Mouse (Mus musculus): ENCODE results near the gene Dpm3. TPM values are rescaled to one million over a fixed set of nuclear protein-coding genes. Genes with fewer than 3 reads are reported as not detected.
"Not testable (repeated sequence)": the region's sequence is repeated elsewhere in the genome, so short reads cannot be mapped to it uniquely, and the experiment has no call there.

Dpm3 gene
- 125 and 130 TPM in 2 replicates for polyA plus RNA-seq (2012; ENCODE audit: insufficient read depth, insufficient read length, missing spikeins)

DNA sequence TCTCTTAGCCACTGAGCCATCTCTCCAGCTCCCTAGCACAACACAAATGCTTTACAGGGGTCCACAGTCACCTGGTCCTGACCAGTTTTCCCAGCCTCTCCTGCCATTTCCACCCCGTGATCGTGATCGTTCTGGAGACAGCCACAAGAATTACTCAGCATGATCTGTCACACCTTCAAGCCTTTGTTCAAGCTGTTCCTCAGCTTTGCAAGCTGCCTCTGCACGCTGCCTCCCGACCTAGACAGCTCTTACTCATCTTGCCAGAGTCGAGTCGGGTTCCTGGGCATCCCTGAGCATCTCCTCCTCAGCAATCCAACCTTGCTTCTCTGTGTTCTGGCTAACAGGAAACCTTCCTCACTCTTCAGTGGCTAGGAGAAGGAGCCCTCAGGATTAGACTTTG lies at the start of gene Dpm3:
Gene Dpm3, plus strand, starts transcription at position 283 of the 400 bp plus-strand sequence.
- Histone ChIP-seq H3K4me3 (ENCODE audit: insufficient read depth, low read depth, low read length) (no peak within 1 kb of the TSS), H3K4me1 (ENCODE audit: control insufficient read depth, insufficient read depth, insufficient read length, low read length) (0 out of 2 replicates have a peak, but pooled peaks cover 6% of the 10 kb centered on the region), H3K27ac (replicated peaks; ENCODE audit: low read depth, low read length) (no peak within 1 kb of the TSS)

- Histone ChIP-seq H3K27ac (replicated peaks; ENCODE audit: low read depth, low read length) (no peak overlapping the region), H3K4me3 (ENCODE audit: insufficient read depth, low read depth, low read length) (no peak overlapping the region), H3K4me1 (ENCODE audit: control insufficient read depth, insufficient read depth, insufficient read length, low read length) (no peaks in the 10 kb centered on the region)
Measured at GRCm38 (mm10) chr3:89209731-89210130, 49.4 kb upstream of the Dpm3 start.

GRCm38 (mm10) chr3:89210162-89210561 lies 49.0 kb upstream of the Dpm3 start:
- H3K4me1 ChIP-seq (ENCODE audit: control insufficient read depth, insufficient read depth, insufficient read length, low read length) = no peaks in the 10 kb centered on the region
- H3K27ac ChIP-seq (replicated peaks; ENCODE audit: low read depth, low read length) = no peak overlapping the region

DNA sequence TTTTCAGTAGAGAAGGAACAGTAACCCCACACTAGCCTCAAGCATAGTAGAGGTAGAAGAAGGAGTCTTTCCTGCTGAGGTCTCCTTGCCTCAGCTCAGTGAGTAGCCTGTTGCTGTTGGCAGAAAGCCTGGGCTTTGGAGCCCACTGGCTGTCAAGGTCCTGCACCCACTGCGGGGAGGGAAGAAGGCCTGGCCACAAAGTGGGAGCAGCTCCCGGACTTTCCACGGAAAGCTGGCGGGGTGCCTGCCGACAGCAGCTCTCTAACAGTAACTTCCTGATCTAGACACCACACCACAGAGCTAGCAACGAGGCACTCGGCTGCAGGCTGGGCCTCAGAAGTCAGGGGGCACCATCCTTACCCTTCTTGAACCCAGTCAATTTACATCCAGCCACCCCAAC lies 48.4 kb upstream of the Dpm3 start:
- Histone ChIP-seq H3K27ac (replicated peaks; ENCODE audit: low read depth, low read length) (no peak overlapping the region), H3K4me3 (ENCODE audit: insufficient read depth, low read depth, low read length) (no peak overlapping the region), H3K4me1 (ENCODE audit: control insufficient read depth, insufficient read depth, insufficient read length, low read length) (no peaks in the 10 kb centered on the region)

More at GRCm38 (mm10) chr3:89210162-89210561, 49.0 kb upstream of the Dpm3 start:
- no peak overlapping the region for H3K4me3 ChIP-seq (ENCODE audit: insufficient read depth, low read depth, low read length)

DNA sequence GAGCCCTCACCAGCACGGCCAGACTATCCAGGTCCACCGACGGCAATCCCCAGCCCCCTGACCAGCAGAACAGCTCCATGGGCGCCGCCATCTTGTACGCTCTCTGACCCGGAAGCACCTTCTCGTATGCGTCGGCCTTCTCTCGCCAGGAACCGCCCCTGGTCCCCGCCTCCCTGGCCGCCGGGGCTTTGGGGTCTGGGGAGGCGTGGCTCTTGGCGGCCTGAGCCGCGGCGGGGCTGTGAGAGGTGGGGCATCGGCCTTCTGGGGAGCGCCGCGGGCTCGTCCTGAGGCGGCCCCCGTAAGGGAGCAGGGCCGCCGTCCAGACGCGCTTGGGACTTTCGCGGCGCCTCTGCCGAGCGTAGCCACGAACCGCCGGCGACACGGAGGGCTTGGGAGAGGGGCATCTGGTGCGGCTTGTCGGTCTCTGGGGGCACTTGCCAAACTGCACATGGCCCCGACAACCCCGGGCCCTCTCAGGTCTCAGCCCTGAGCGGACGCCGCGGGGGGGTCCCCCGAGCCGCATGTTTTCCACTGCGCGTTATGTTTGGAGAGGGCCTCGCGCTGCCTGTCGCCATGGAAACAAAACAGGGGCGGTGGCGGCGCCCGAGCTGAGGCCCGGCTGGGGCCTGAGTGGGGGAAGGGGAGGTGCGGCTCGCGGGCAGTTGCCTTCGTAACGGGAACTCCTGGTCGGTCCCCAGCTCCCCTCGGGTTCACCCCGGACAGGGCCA lies 45.2 kb upstream of the Dpm3 start:
- Histone ChIP-seq H3K4me3 (ENCODE audit: insufficient read depth, low read depth, low read length) (peak overlapping the region; percentile 84), H3K4me1 (ENCODE audit: control insufficient read depth, insufficient read depth, insufficient read length, low read length) (no peaks in the 10 kb centered on the region), H3K27ac (replicated peaks; ENCODE audit: low read depth, low read length) (peak overlapping the region; percentile 84)

GRCm38 (mm10) chr3:89214681-89215411 lies 44.3 kb upstream of the Dpm3 start, which contains the start of gene Thbs3:
TSS of gene Thbs3 (plus strand) at chr3:89215180.
- Histone ChIP-seq H3K4me3 (ENCODE audit: insufficient read depth, low read depth, low read length) (peak within 1 kb of the TSS; percentile 84), H3K4me1 (ENCODE audit: control insufficient read depth, insufficient read depth, insufficient read length, low read length) (no peaks in the 10 kb centered on the region), H3K27ac (replicated peaks; ENCODE audit: low read depth, low read length) (peak within 1 kb of the TSS; percentile 75)

- peak overlapping the region; percentile 29; the same call in 1 of the 2 replicates for H3K4me3 ChIP-seq (ENCODE audit: insufficient read depth, low read depth, low read length)
- H3K4me1 ChIP-seq (ENCODE audit: control insufficient read depth, insufficient read depth, insufficient read length, low read length) = no peaks in the 10 kb centered on the region
- no peak overlapping the region for H3K27ac ChIP-seq (replicated peaks; ENCODE audit: low read depth, low read length)
Measured at GRCm38 (mm10) chr3:89215853-89216252, 43.3 kb upstream of the Dpm3 start.

GRCm38 (mm10) chr3:89216407-89216806 lies 42.8 kb upstream of the Dpm3 start:
- H3K4me1 ChIP-seq (ENCODE audit: control insufficient read depth, insufficient read depth, insufficient read length, low read length); H3K27ac ChIP-seq (replicated peaks; ENCODE audit: low read depth, low read length); H3K4me3 ChIP-seq (ENCODE audit: insufficient read depth, low read depth, low read length): not testable (repeated sequence)

DNA sequence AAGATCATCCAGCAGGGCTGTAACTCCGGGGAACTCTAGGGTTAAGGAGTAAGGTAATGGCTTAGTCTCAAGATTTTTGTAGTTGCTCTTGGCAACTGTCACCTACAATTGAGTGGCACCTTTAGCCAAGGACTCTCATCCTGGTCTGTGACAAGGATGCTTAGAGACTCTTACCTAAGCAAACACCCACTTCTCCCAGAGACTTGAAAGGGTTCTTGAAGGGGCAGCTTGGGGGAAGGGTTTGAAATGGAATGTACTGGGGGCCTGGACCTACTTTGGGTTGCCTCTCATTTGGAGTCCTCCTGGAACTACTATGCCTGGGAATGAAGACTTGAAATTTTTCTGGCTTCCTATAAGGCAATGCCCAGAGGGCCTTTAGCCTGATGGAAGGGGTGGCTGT lies 40.9 kb upstream of the Dpm3 start:
- H3K4me3 ChIP-seq (ENCODE audit: insufficient read depth, low read depth, low read length) = no peak overlapping the region
- H3K4me1 ChIP-seq (ENCODE audit: control insufficient read depth, insufficient read depth, insufficient read length, low read length) = no peaks in the 10 kb centered on the region
- no peak overlapping the region for H3K27ac ChIP-seq (replicated peaks; ENCODE audit: low read depth, low read length)

GRCm38 (mm10) chr3:89219546-89219945 lies 39.6 kb upstream of the Dpm3 start:
- no peak overlapping the region for H3K4me3 ChIP-seq (ENCODE audit: insufficient read depth, low read depth, low read length)
- H3K27ac ChIP-seq (replicated peaks; ENCODE audit: low read depth, low read length) = no peak overlapping the region
- no peaks in the 10 kb centered on the region for H3K4me1 ChIP-seq (ENCODE audit: control insufficient read depth, insufficient read depth, insufficient read length, low read length)

- Histone ChIP-seq H3K27ac (replicated peaks; ENCODE audit: low read depth, low read length) (no peak overlapping the region), H3K4me1 (ENCODE audit: control insufficient read depth, insufficient read depth, insufficient read length, low read length) (no peaks in the 10 kb centered on the region), H3K4me3 (ENCODE audit: insufficient read depth, low read depth, low read length) (no peak overlapping the region)
Measured at GRCm38 (mm10) chr3:89221167-89221566, 38.0 kb upstream of the Dpm3 start.

DNA sequence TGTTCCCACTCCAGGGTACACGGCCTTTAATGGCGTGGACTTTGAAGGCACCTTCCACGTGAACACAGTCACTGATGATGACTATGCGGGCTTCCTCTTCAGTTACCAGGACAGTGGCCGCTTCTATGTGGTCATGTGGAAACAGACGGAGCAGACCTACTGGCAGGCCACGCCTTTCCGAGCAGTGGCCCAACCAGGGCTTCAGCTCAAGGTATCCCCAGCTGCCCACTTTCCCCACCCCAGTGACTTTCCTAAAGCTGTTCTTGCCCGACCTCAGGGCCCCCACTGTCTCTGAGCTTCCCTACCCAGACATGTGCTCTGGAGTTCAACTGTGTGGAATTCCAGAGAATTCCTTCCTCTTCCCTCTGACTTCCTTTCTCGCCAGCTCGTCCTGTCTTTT lies 34.4 kb upstream of the Dpm3 start:
- no peak overlapping the region for H3K27ac ChIP-seq (replicated peaks; ENCODE audit: low read depth, low read length)
- H3K4me1 ChIP-seq (ENCODE audit: control insufficient read depth, insufficient read depth, insufficient read length, low read length) = 0 out of 2 replicates have a peak, but pooled peaks cover 3% of the 10 kb centered on the region
- H3K4me3 ChIP-seq (ENCODE audit: insufficient read depth, low read depth, low read length) = no peak overlapping the region

DNA sequence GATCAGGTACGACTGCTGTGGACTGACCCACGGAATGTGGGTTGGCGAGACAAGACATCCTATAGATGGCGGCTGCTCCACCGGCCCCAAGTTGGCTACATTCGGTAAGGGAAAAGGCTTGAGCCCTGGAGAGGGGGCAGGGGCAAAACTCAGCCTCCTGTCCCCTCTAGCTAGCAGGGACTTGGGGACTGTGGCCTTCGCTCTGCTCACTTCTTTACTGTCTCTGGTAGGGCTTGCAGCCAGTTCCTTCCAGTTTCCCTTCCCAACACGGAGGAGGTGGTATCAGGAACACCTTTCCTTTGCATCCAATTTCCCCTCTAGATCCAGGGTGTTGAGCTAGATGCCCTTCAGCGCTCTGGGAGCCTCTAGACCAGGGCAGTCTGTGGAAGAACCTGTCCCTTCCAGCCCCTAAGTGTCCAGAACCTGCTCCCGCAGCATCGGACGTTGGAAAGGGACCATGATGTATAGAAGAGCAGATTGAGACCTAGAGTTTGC lies 33.8 kb upstream of the Dpm3 start:
- 0 out of 2 replicates have a peak, but pooled peaks cover 3% of the 10 kb centered on the region for H3K4me1 ChIP-seq (ENCODE audit: control insufficient read depth, insufficient read depth, insufficient read length, low read length)
- H3K27ac ChIP-seq (replicated peaks; ENCODE audit: low read depth, low read length) = no peak overlapping the region
- no peak overlapping the region for H3K4me3 ChIP-seq (ENCODE audit: insufficient read depth, low read depth, low read length)

DNA sequence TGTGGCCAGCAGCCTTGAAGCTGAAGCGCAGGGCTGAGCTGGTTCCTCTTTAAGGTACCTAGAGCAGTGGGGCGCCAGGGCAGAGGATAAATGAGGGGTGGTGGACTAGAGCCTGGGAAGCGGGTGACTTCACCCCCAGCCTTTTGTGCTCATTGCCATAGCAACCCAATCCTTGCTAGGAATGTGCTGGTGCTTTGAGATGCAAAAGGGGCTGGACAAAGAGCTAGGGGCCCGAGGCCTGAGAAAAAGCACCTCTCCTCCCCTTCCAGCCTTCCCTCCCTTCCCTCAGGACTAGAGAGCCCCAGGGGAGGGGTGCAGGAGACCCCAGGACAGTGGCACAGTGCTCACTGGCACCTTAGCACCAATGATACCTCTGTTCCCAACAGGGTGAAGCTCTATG lies 33.2 kb upstream of the Dpm3 start:
- Histone ChIP-seq H3K27ac (replicated peaks; ENCODE audit: low read depth, low read length) (no peak overlapping the region), H3K4me1 (ENCODE audit: control insufficient read depth, insufficient read depth, insufficient read length, low read length) (0 out of 2 replicates have a peak, but pooled peaks cover 3% of the 10 kb centered on the region), H3K4me3 (ENCODE audit: insufficient read depth, low read depth, low read length) (no peak overlapping the region)

GRCm38 (mm10) chr3:89226361-89226760 lies 32.8 kb upstream of the Dpm3 start:
- no peak overlapping the region for H3K27ac ChIP-seq (replicated peaks; ENCODE audit: low read depth, low read length)
- no peak overlapping the region for H3K4me3 ChIP-seq (ENCODE audit: insufficient read depth, low read depth, low read length)
- H3K4me1 ChIP-seq (ENCODE audit: control insufficient read depth, insufficient read depth, insufficient read length, low read length) = 0 out of 2 replicates have a peak, but pooled peaks cover 3% of the 10 kb centered on the region
